Comparison of ENCODE assay signal across 29 mouse cellular contexts in the genomic region with DNA sequence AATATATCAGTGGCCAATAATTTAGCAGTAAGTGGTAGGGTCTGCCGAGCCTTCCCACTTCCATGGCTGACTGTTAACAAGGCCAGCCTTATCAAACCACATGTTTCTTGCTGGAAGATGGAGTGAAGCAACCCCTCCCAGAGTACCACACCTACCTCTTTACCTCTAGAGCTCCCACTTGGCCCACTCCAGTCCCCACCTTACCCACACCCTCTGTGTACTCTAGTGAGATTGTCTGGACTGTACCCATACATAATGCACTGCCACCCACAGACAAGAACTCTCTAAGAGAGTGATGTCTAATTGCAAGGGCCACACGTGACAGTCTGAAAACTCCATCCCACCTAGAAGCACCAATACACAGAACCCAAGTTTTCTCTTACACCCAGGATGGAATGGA.
"Had no signal": no experiment of that assay in that cellular context is flagged by ENCODE, and none has a peak within 500 bp of the region (broad histone marks: within the 10 kb centered on the region; RNA-seq: fewer than 3 reads in every experiment).

No protein-coding gene starts in this region.

- H3K9ac ChIP-seq: embryonic facial prominence, embryonic 12.5 days; embryonic facial prominence, embryonic 13.5 days; embryonic facial prominence, embryonic 15.5 days; forebrain, embryonic 12.5 days; forebrain, embryonic 13.5 days; forebrain, embryonic 15.5 days; forebrain, postnatal 0 days had no signal

- H3K9me3 ChIP-seq: embryonic facial prominence, embryonic 10.5 days; embryonic facial prominence, embryonic 12.5 days; embryonic facial prominence, embryonic 13.5 days; embryonic facial prominence, embryonic 15.5 days; forebrain, embryonic 10.5 days; forebrain, embryonic 12.5 days; forebrain, embryonic 13.5 days; forebrain, embryonic 15.5 days had no signal

- DNase-seq: cerebellum, adult 2 months; cerebellum, adult 8-10 months; cerebellum, adult 9-10 months; cerebellum, adult 9-11 months; cerebellum, postnatal 10 days; cerebellum, postnatal 14 days; cerebellum, postnatal 25 days; cerebellum, postnatal 36 days; embryo, embryonic 11 days; forebrain, postnatal 0 days; gastrocnemius, adult 2 months; gastrocnemius, postnatal 10 days; gastrocnemius, postnatal 14 days; gastrocnemius, postnatal 25 days; gastrocnemius, postnatal 36 days; heart, adult 11 months; heart, adult 18-20 months; heart, adult 2 months had no signal

- H3K27me3 ChIP-seq: embryonic facial prominence, embryonic 12.5 days; embryonic facial prominence, embryonic 13.5 days; embryonic facial prominence, embryonic 15.5 days; forebrain, embryonic 12.5 days; forebrain, embryonic 13.5 days; forebrain, embryonic 15.5 days had no signal

- H3K4me1 ChIP-seq: embryonic facial prominence, embryonic 12.5 days had no signal

- H3K27ac ChIP-seq: embryonic facial prominence, embryonic 10.5 days; embryonic facial prominence, embryonic 12.5 days; embryonic facial prominence, embryonic 13.5 days; embryonic facial prominence, embryonic 15.5 days; forebrain, embryonic 10.5 days; forebrain, embryonic 12.5 days; forebrain, embryonic 13.5 days; forebrain, embryonic 15.5 days; gastrocnemius, adult 2 months; heart, adult 2 months had no signal

- ATAC-seq: forebrain, embryonic 13.5 days; forebrain, embryonic 14.5 days; forebrain, embryonic 15.5 days; forebrain, embryonic 16.5 days; forebrain, postnatal 0 days had no signal

- H3K4me3 ChIP-seq: embryonic facial prominence, embryonic 10.5 days; embryonic facial prominence, embryonic 12.5 days; embryonic facial prominence, embryonic 13.5 days; embryonic facial prominence, embryonic 15.5 days; erythroblast, embryonic 14.5 days; forebrain, embryonic 10.5 days; forebrain, embryonic 12.5 days; forebrain, embryonic 13.5 days; forebrain, embryonic 15.5 days; gastrocnemius, adult 2 months; heart, adult 2 months had no signal

- H3K36me3 ChIP-seq: forebrain, embryonic 12.5 days; forebrain, embryonic 15.5 days had no signal

- H3K4me2 ChIP-seq: embryonic facial prominence, embryonic 12.5 days; embryonic facial prominence, embryonic 13.5 days; embryonic facial prominence, embryonic 15.5 days; forebrain, embryonic 12.5 days; forebrain, embryonic 13.5 days; forebrain, embryonic 15.5 days had no signal
